Mouse (Mus musculus): Measurements from ENCODE around the gene Slc39a13. TPM values are rescaled to one million over a fixed set of nuclear protein-coding genes. Genes with fewer than 3 reads are reported as not detected.

Slc39a13 gene
- 148 TPM for polyA plus RNA-seq (2021)

GRCm38 (mm10) chr2:91070076-91070800 lies at the start of gene Slc39a13:
TSS of gene Slc39a13 (minus strand) at chr2:91070417.
- ATAC-seq (peak; percentile 75), DNase-seq (ENCODE audit: low read depth, low spot score) (no peak)
- in situ Hi-C loops (cut with MboI; ENCODE audit: low pct_unique_long_range_greater_than_20kb) = loop anchor here (5.0 kb wide), 1 partner anchor 37 kb away; no protein-coding TSS in a partner anchor
- TF ChIP-seq CTCF (IDR thresholded peaks at IDR 0.05) = no peak
- POLR2A ChIA-PET = interaction anchor here (1.6 to 2.0 kb wide), 3 partner anchors 8 to 38 kb away, joined by 4 to 11 read pairs (median 5); no protein-coding TSS in a partner anchor
- CTCF ChIA-PET = interaction anchor here (1.1 to 2.9 kb wide), 12 partner anchors 15 to 204 kb away, joined by 3 to 10 read pairs (median 6); no protein-coding TSS in a partner anchor
- no peaks in the 10 kb centered on the region for H3K27me3 ChIP-seq

GRCm38 (mm10) chr2:91119551-91119950 lies 49.3 kb upstream of the Slc39a13 start:
- POLR2A ChIA-PET = no interaction called here
- in situ Hi-C loops (cut with MboI; ENCODE audit: low pct_unique_long_range_greater_than_20kb) = loop anchor here (10.0 kb wide), 1 partner anchor 365 kb away; no protein-coding TSS in a partner anchor
- no peak for ATAC-seq
- no peak for DNase-seq (ENCODE audit: low read depth, low spot score)
- TF ChIP-seq CTCF (IDR thresholded peaks at IDR 0.05) = no peak
- CTCF ChIA-PET = no interaction called here
- H3K27me3 ChIP-seq = peaks cover 14% of the 10 kb centered on the region

GRCm38 (mm10) chr2:91119061-91119460 lies 48.8 kb upstream of the Slc39a13 start:
- in situ Hi-C loops (cut with MboI; ENCODE audit: low pct_unique_long_range_greater_than_20kb) = loop anchor here (10.0 kb wide), 1 partner anchor 366 kb away; no protein-coding TSS in a partner anchor
- ChIA-PET POLR2A (no interaction called here), CTCF (no interaction called here)
- no peak for DNase-seq (ENCODE audit: low read depth, low spot score)
- H3K27me3 ChIP-seq = peaks cover 14% of the 10 kb centered on the region
- no peak for TF ChIP-seq CTCF (IDR thresholded peaks at IDR 0.05)
- ATAC-seq = no peak

GRCm38 (mm10) chr2:91118647-91119046 lies 48.4 kb upstream of the Slc39a13 start:
- DNase-seq (ENCODE audit: low read depth, low spot score) = no peak
- ChIA-PET POLR2A (no interaction called here), CTCF (interaction anchor here (1.5 kb wide), 1 partner anchor 53 kb away, joined by 4 read pairs; no protein-coding TSS in a partner anchor)
- no peak for TF ChIP-seq CTCF (IDR thresholded peaks at IDR 0.05)
- no peak for ATAC-seq
- in situ Hi-C loops (cut with MboI; ENCODE audit: low pct_unique_long_range_greater_than_20kb) = loop anchor here (10.0 kb wide), 1 partner anchor 366 kb away; no protein-coding TSS in a partner anchor
- H3K27me3 ChIP-seq = peaks cover 14% of the 10 kb centered on the region

- DNase-seq (ENCODE audit: low read depth, low spot score) = no peak
- no peak for TF ChIP-seq CTCF (IDR thresholded peaks at IDR 0.05)
- ChIA-PET CTCF (interaction anchor here (1.5 kb wide), 1 partner anchor 52 kb away, joined by 4 read pairs; no protein-coding TSS in a partner anchor), POLR2A (no interaction called here)
- peaks cover 14% of the 10 kb centered on the region for H3K27me3 ChIP-seq
- no peak for ATAC-seq
- in situ Hi-C loops (cut with MboI; ENCODE audit: low pct_unique_long_range_greater_than_20kb) = loop anchor here (10.0 kb wide), 1 partner anchor 367 kb away; no protein-coding TSS in a partner anchor
These were observed 47.5 kb upstream of the Slc39a13 start, which contains the start of gene Mybpc3 for GRCm38 (mm10) chr2:91117585-91118275. TSS of gene Mybpc3 (plus strand) at chr2:91118144.

- no peak for TF ChIP-seq CTCF (IDR thresholded peaks at IDR 0.05)
These were observed 46.6 kb upstream of the Slc39a13 start for GRCm38 (mm10) chr2:91116842-91117241.

GRCm38 (mm10) chr2:91115578-91115970 lies 45.4 kb upstream of the Slc39a13 start:
- peaks cover 6% of the 10 kb centered on the region for H3K27me3 ChIP-seq
- TF ChIP-seq CTCF (IDR thresholded peaks at IDR 0.05) = no peak
- ChIA-PET POLR2A (no interaction called here), CTCF (interaction anchor here (0.6 to 2.7 kb wide), 41 partner anchors 8 to 387 kb away, joined by 3 to 15 read pairs (median 4); partner anchors contain the start of genes Acp2, Ddb2, Nr1h3 and Slc39a13)
- ATAC-seq (no peak), DNase-seq (ENCODE audit: low read depth, low spot score) (no peak)
- in situ Hi-C loops (cut with MboI; ENCODE audit: low pct_unique_long_range_greater_than_20kb) = loop anchor here (10.0 kb wide), 1 partner anchor 369 kb away; no protein-coding TSS in a partner anchor

More at GRCm38 (mm10) chr2:91116842-91117241, 46.6 kb upstream of the Slc39a13 start:
- ATAC-seq (no peak), DNase-seq (ENCODE audit: low read depth, low spot score) (no peak)
- ChIA-PET CTCF (no interaction called here), POLR2A (no interaction called here)
- H3K27me3 ChIP-seq = peaks cover 13% of the 10 kb centered on the region
- in situ Hi-C loops (cut with MboI; ENCODE audit: low pct_unique_long_range_greater_than_20kb) = loop anchor here (10.0 kb wide), 1 partner anchor 368 kb away; no protein-coding TSS in a partner anchor

GRCm38 (mm10) chr2:91114781-91115577 lies 44.8 kb upstream of the Slc39a13 start:
- POLR2A ChIA-PET = no interaction called here
- TF ChIP-seq CTCF (IDR thresholded peaks at IDR 0.05) = no peak
- CTCF ChIA-PET = interaction anchor here (0.6 to 2.7 kb wide), 41 partner anchors 8 to 388 kb away, joined by 3 to 15 read pairs (median 4); partner anchors contain the start of genes Acp2, Ddb2, Nr1h3 and Slc39a13
- peak; percentile 68 for DNase-seq (ENCODE audit: low read depth, low spot score)
- in situ Hi-C loops (cut with MboI; ENCODE audit: low pct_unique_long_range_greater_than_20kb) = loop anchor here (5.0 to 10.0 kb wide), 2 partner anchors 102 to 370 kb away; no protein-coding TSS in a partner anchor
- H3K27me3 ChIP-seq = peaks cover 1% of the 10 kb centered on the region
- peak; percentile 72 for ATAC-seq

- POLR2A ChIA-PET = no interaction called here
These were observed 43.6 kb upstream of the Slc39a13 start for GRCm38 (mm10) chr2:91113852-91114251.

More at GRCm38 (mm10) chr2:91113852-91114251, 43.6 kb upstream of the Slc39a13 start:
- DNase-seq (ENCODE audit: low read depth, low spot score) = no peak
- no peak for ATAC-seq
- no peaks in the 10 kb centered on the region for H3K27me3 ChIP-seq
- CTCF ChIA-PET = interaction anchor here (2.1 to 2.7 kb wide), 3 partner anchors 10 to 52 kb away, joined by 7 to 8 read pairs (median 7); partner anchors contain the start of gene Slc39a13
- in situ Hi-C loops (cut with MboI; ENCODE audit: low pct_unique_long_range_greater_than_20kb) = loop anchor here (5.0 to 10.0 kb wide), 2 partner anchors 103 to 371 kb away; no protein-coding TSS in a partner anchor
- TF ChIP-seq CTCF (IDR thresholded peaks at IDR 0.05) = no peak

Data from Patski (cell line).